Mouse (Mus musculus) left cerebral cortex, adult 9 months (tissue): ENCODE results near the gene Gtsf1.
"Not testable (repeated sequence)": the region's sequence is repeated elsewhere in the genome, so short reads cannot be mapped to it uniquely, and the experiment has no call there.

Experiments
- DNase-seq, 2 experiments: peaks; one replicate each; pipeline ENCODE4 v3.0.0; 2022; ENCODE audit warnings: low spot score in 2 of 2

Gtsf1 gene

GRCm38 (mm10) chr15:103430241-103430640 lies at the start of gene Gtsf1:
TSS of gene Gtsf1 (minus strand) at chr15:103430470.
- DNase-seq, result no peak

- no peak for DNase-seq
These were observed 48.9 kb upstream of the Gtsf1 start for GRCm38 (mm10) chr15:103479080-103479606.

GRCm38 (mm10) chr15:103473769-103474168 lies 43.5 kb upstream of the Gtsf1 start:
- no peak for DNase-seq

- DNase-seq, result peak in 1 of 2 experiments; percentile 25
These were observed 42.9 kb upstream of the Gtsf1 start for GRCm38 (mm10) chr15:103473182-103473581.

- DNase-seq, result no peak
These were observed 42.0 kb upstream of the Gtsf1 start for GRCm38 (mm10) chr15:103472265-103472664.

- no peak for DNase-seq
These were observed 41.4 kb upstream of the Gtsf1 start for GRCm38 (mm10) chr15:103471488-103472194.

GRCm38 (mm10) chr15:103462539-103463261 lies 32.4 kb upstream of the Gtsf1 start:
- peak in 1 of 2 experiments; percentile 19 for DNase-seq

GRCm38 (mm10) chr15:103454449-103454848 lies 24.2 kb upstream of the Gtsf1 start:
- DNase-seq, result no peak

GRCm38 (mm10) chr15:103453551-103454218 lies 23.4 kb upstream of the Gtsf1 start, which contains the start of gene Nckap1l:
TSS of gene Nckap1l (plus strand) at chr15:103453794.
- peak; percentile 16 to 40 for DNase-seq

GRCm38 (mm10) chr15:103448369-103448768 lies 18.1 kb upstream of the Gtsf1 start, which contains the start of gene Gtsf2:
TSS of gene Gtsf2 (minus strand) at chr15:103448469.
- no peak for DNase-seq

GRCm38 (mm10) chr15:103445966-103446365 lies 15.7 kb upstream of the Gtsf1 start:
- DNase-seq, result not testable (repeated sequence)

- no peak for DNase-seq
These were observed 3.3 kb downstream of the Gtsf1 start for GRCm38 (mm10) chr15:103427017-103427416.

GRCm38 (mm10) chr15:103405586-103405985 lies 24.7 kb downstream of the Gtsf1 start:
- DNase-seq, result not testable (repeated sequence)

- DNase-seq, result no peak
These were observed 28.9 kb downstream of the Gtsf1 start for GRCm38 (mm10) chr15:103401361-103401760.

GRCm38 (mm10) chr15:103393577-103393976 lies 36.7 kb downstream of the Gtsf1 start:
- no peak for DNase-seq

- no peak for DNase-seq
These were observed 41.6 kb downstream of the Gtsf1 start for GRCm38 (mm10) chr15:103388556-103389145.

GRCm38 (mm10) chr15:103383771-103384488 lies 46.3 kb downstream of the Gtsf1 start:
- DNase-seq, result no peak

- no peak for DNase-seq
These were observed 47.4 kb downstream of the Gtsf1 start for GRCm38 (mm10) chr15:103382795-103383406.

- DNase-seq, result no peak
These were observed 48.2 kb downstream of the Gtsf1 start for GRCm38 (mm10) chr15:103382075-103382474.

- no peak for DNase-seq
These were observed 51.5 kb downstream of the Gtsf1 start for GRCm38 (mm10) chr15:103378665-103379356.
